Mouse (Mus musculus) brain, embryonic 14.5 days (tissue): Measurements from ENCODE around the gene Auts2.

Source experiments
- CTCF ChIP-seq: fragments of 200-500 bp; IDR thresholded peaks from 2 replicates; pipeline ENCODE4 v1.5.1; 2012; ENCODE audit warnings: inconsistent platforms, mild to moderate bottlenecking, moderate library complexity, borderline replicate concordance; ENCODE audit not compliant: insufficient read depth, insufficient read length; ENCODE audit errors: extremely low read depth
- POLR2A ChIP-seq: fragments of 200-500 bp; IDR thresholded peaks from 2 replicates; pipeline ENCODE4 v1.6.1; 2012; ENCODE audit warnings: mild to moderate bottlenecking, inconsistent platforms, borderline replicate concordance; ENCODE audit not compliant: poor library complexity, insufficient read depth, insufficient read length, severe bottlenecking; ENCODE audit errors: extremely low read depth

DNA sequence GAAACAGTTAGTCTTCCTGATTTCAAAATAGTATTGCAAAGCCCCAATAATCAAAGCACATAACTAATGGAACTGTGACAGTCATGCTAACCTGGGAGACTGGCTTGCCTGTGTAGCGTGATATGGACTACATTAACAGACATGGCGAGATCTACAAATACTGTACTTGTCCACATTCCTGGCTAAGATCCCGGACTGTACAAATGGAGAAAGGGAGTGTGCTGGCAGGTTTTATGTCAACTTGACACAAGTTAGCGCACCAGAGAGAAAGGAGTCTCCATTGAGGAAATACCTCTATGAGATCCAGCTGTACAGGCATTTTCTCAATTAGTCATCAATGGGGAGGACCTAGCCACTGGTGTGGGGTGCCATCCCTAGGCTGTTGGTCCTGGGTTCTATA, 353.0 kb downstream of the Auts2 start:
- TF ChIP-seq POLR2A (no peak), CTCF (no peak)
